Mouse (Mus musculus): ENCODE measurements at regions not wholly inside any gene's neighbourhood (a gene's known extent, or its start where the extent isn't known, plus 50 kb on each side); places are given as distances from the start of the nearest gene placed in this dataset.

DNA sequence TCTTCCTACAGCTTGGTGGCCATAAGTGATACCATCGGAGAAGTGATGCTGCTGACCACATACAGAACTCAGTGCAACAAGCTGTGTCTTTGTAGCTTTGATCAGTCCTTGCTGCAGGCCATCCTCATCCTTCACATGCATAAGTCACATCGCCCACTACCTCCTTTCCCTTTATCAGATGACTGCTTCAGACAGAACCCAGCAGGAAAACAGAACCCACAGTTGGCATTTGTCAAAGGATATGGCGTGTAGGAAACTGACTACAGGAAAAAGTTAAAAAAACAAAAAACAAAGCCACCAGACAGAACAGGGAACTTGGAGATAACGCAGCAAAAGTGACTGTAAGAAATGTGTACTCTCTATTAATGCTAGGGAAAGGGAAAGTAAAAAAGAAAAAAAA is 136.1 kb upstream of the Mocs2 start:
- Histone ChIP-seq H3K27me3 (replicated peaks) (no peaks in the 10 kb centered on the region), H3K9ac (no peak overlapping the region), H3K4me3 (replicated peaks) (no peak overlapping the region), H3K4me2 (replicated peaks) (no peak overlapping the region), H3K27ac (no peak overlapping the region), H3K4me1 (replicated peaks) (no peaks in the 10 kb centered on the region; the same call in 1 of the 2 replicates), H3K36me3 (no peaks in the 10 kb centered on the region), H3K9me3 (no peaks in the 10 kb centered on the region)
- no peak for ATAC-seq
- WGBS: 71% methylated on average over 4 of the region's 4 CpGs

DNA sequence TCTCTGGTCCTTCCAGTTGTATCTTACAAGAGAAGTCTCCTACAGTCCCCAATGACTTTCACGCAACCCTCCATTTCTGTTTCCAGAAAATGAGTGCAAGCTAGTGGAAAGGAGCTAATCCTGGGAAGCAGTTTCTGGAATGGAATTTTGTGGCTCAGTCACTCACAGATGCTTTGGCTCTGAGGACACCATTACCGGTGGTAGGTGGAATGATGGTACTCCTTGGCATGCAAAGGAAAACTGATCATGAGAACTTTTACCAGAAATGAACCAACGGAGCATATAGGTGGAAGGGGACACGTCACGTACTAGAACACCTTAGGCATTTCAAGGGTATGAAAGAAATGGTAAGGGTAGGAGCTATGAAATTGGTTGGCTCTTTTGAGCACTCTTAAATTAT is 135.1 kb upstream of the Mocs2 start:
- no peaks in the 10 kb centered on the region for H3K27me3 ChIP-seq (replicated peaks)
- ATAC-seq: no peak
- no peaks in the 10 kb centered on the region for H3K9me3 ChIP-seq
- WGBS: 95% methylated on average over 5 of the region's 5 CpGs
- H3K4me3 ChIP-seq (replicated peaks): no peak overlapping the region
- no peak overlapping the region for H3K9ac ChIP-seq
- H3K36me3 ChIP-seq: no peaks in the 10 kb centered on the region
- no peak overlapping the region for H3K4me2 ChIP-seq (replicated peaks)
- H3K27ac ChIP-seq: no peak overlapping the region
- H3K4me1 ChIP-seq (replicated peaks): no peaks in the 10 kb centered on the region; the same call in 1 of the 2 replicates

DNA sequence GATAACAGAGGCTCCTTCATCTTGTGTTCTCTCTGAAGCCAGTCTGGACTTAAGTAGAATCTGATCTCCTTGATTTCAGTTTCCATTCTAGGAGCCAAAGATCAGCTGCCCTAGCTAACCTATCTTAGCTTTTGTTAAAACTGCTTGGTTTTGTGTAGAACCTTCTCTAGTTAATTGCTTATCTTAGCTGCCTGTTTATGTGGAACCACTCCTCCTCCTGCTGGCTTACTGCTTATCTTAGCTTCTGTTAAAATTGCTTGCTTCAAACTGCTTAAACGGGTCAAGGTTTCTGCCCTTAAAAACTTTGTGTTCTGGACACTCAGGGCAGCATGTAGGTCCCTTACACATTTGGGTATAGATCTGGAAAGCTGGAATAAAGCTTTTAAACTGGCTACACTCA is 133.7 kb upstream of the Mocs2 start:
- H3K4me1 ChIP-seq (replicated peaks): no peaks in the 10 kb centered on the region; the same call in 1 of the 2 replicates
- H3K27me3 ChIP-seq (replicated peaks): no peaks in the 10 kb centered on the region
- ATAC-seq: no peak
- no peaks in the 10 kb centered on the region for H3K9me3 ChIP-seq
- no peak overlapping the region for H3K9ac ChIP-seq
- H3K27ac ChIP-seq: no peak overlapping the region
- no peaks in the 10 kb centered on the region for H3K36me3 ChIP-seq
- no peak overlapping the region for H3K4me3 ChIP-seq (replicated peaks)
- WGBS: 52% methylated on average over 1 of the region's 1 CpGs
- no peak overlapping the region for H3K4me2 ChIP-seq (replicated peaks)

DNA sequence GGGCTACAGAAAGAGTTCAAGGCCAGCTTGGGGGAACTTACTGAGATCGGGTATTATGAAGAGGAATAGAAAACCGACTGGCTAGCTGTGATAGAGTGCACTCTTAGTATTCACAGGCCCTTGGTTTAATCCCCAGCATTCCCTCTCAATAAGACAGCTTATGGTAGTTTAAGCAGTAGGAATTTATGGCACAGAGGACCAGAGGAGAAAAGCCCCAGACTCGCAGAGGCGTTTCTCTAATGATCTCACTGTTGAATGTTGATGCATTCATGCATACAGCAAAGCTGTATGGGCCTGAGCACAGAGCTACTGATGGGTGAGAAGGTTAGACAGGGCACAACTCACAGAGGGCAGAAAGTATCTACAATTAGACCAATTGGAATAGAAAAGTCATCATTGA is 132.7 kb upstream of the Mocs2 start:
- H3K36me3 ChIP-seq: no peaks in the 10 kb centered on the region
- WGBS: 70% methylated on average over 4 of the region's 4 CpGs
- no peak overlapping the region for H3K4me3 ChIP-seq (replicated peaks)
- H3K9me3 ChIP-seq: no peaks in the 10 kb centered on the region
- ATAC-seq: no peak
- H3K4me1 ChIP-seq (replicated peaks): no peaks in the 10 kb centered on the region; the same call in 1 of the 2 replicates
- H3K27ac ChIP-seq: no peak overlapping the region
- H3K4me2 ChIP-seq (replicated peaks): no peak overlapping the region
- H3K27me3 ChIP-seq (replicated peaks): no peaks in the 10 kb centered on the region
- no peak overlapping the region for H3K9ac ChIP-seq

DNA sequence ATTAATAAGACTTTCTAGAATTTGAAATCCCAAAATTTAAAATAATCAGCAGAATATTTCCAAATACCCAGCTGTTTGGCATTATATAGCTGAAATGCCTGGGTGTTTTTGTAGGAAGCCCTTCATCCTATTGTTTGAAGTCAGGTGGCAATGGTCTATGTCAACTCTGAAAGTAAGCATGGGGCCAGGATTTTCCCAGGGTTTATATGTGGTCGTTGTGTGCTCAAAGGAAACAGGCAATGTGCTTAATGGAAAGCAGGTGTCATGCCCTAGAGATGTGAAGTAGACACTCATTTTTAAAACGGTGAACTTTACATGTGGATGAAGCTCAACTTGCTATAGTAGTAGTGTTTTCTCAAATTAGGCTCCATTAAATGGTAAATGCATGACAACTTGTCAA is 105.4 kb upstream of the Mocs2 start:
- no peaks in the 10 kb centered on the region for H3K27me3 ChIP-seq (replicated peaks)
- H3K4me3 ChIP-seq (replicated peaks): no peak overlapping the region
- H3K27ac ChIP-seq: no peak overlapping the region
- 53% methylated on average over 2 of the region's 2 CpGs for WGBS
- H3K9me3 ChIP-seq: no peaks in the 10 kb centered on the region
- no peak overlapping the region for H3K4me2 ChIP-seq (replicated peaks)
- no peaks in the 10 kb centered on the region for H3K36me3 ChIP-seq
- no peak overlapping the region for H3K9ac ChIP-seq
- no peaks in the 10 kb centered on the region for H3K4me1 ChIP-seq (replicated peaks)
- ATAC-seq: no peak

DNA sequence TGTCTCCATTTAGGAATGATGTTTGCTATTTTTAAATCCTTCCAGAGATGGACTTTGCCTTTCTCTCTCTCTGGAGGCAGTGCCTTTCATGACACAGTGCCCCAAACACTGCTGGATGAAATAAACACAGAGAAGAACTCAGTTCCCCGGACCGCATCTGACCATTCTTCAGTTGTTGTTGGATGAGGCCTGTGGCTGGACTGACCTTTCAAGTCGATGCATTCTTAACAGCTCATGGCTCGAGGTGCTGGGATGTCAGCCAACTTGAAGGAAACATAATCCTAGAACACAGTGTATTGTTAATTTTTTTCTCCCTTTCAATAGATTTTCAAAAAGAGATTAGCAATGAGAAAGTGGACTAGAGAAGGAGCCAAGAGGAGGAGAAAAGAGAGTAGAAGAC is 98.3 kb upstream of the Mocs2 start:
- H3K27me3 ChIP-seq (replicated peaks): no peaks in the 10 kb centered on the region
- 69% methylated on average over 4 of the region's 4 CpGs for WGBS
- H3K4me1 ChIP-seq (replicated peaks): no peaks in the 10 kb centered on the region
- H3K4me3 ChIP-seq (replicated peaks): no peak overlapping the region
- H3K27ac ChIP-seq: no peak overlapping the region
- no peaks in the 10 kb centered on the region for H3K9me3 ChIP-seq
- H3K4me2 ChIP-seq (replicated peaks): no peak overlapping the region
- H3K36me3 ChIP-seq: no peaks in the 10 kb centered on the region
- ATAC-seq: no peak
- no peak overlapping the region for H3K9ac ChIP-seq

DNA sequence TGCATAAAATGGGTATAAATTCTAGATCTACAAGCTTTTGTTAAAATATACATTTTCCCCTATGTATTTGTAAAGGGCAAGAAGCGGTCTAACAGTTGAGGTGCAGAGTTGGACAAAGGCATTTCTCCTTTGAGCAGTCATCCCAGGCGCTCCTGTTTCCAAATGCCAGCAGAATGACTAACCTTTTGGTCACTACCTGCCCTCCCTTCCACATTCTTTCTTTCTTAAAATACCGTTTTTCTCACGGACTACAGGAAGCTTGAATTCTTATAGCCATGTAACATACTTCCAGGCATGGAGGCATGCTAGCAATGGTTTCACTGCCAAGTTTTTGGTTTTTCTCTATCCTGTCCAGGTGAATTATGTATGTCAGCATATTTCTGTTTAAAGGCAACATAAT is 91.2 kb upstream of the Mocs2 start:
- no peaks in the 10 kb centered on the region for H3K4me1 ChIP-seq (replicated peaks)
- no peak overlapping the region for H3K27ac ChIP-seq
- WGBS: 77% methylated on average over 4 of the region's 4 CpGs
- no peaks in the 10 kb centered on the region for H3K27me3 ChIP-seq (replicated peaks)
- no peak overlapping the region for H3K4me3 ChIP-seq (replicated peaks)
- no peaks in the 10 kb centered on the region for H3K36me3 ChIP-seq
- H3K9me3 ChIP-seq: no peaks in the 10 kb centered on the region
- ATAC-seq: no peak
- no peak overlapping the region for H3K9ac ChIP-seq
- H3K4me2 ChIP-seq (replicated peaks): no peak overlapping the region

DNA sequence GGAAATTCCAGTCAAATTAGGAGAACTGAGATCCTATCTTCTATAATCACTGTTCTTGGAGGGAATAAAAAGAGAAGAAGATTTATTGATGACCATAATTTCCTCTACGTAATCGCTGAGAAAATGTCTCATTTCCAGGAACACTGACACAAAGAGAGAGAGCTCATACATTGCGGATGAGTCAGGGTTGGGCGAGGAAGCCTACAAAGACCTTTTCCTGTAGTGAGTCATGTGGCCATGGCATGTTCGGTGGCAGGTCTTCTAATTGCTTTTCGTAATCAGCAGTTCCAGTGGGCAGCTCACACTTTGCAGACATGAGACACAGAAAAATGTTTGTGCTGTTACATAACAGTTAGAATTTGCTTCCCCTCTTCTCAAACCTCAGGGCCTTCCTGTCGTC is 83.0 kb upstream of the Mocs2 start:
- no peaks in the 10 kb centered on the region for H3K27me3 ChIP-seq (replicated peaks)
- H3K4me1 ChIP-seq (replicated peaks): no peaks in the 10 kb centered on the region
- H3K36me3 ChIP-seq: no peaks in the 10 kb centered on the region
- no peaks in the 10 kb centered on the region for H3K9me3 ChIP-seq
- ATAC-seq: no peak
- 72% methylated on average over 7 of the region's 7 CpGs for WGBS
- H3K4me3 ChIP-seq (replicated peaks): no peak overlapping the region
- H3K9ac ChIP-seq: no peak overlapping the region
- no peak overlapping the region for H3K4me2 ChIP-seq (replicated peaks)
- H3K27ac ChIP-seq: no peak overlapping the region

DNA sequence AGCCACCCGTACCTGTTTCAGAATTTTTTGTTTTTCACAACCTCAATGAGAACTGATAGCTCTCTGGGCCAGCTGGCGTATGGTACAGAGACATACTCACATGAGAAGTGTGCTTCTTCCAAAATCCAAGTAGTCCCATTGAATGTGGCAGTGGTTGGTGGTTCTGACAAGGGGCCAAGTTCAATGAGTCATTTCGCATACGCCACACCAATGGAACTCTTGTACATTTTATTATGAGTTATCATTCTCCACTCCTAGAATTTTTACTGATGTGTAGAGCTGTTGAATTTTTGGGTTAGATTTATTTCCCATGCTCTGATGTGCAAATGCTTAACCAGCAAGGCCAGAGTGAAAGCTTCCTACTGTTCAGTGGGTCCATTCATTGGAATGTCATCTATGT is 82.0 kb upstream of the Mocs2 start:
- H3K9me3 ChIP-seq: no peaks in the 10 kb centered on the region
- no peaks in the 10 kb centered on the region for H3K27me3 ChIP-seq (replicated peaks)
- no peaks in the 10 kb centered on the region for H3K4me1 ChIP-seq (replicated peaks)
- 91% methylated on average over 4 of the region's 4 CpGs for WGBS
- H3K4me3 ChIP-seq (replicated peaks): no peak overlapping the region
- no peak for ATAC-seq
- H3K36me3 ChIP-seq: no peaks in the 10 kb centered on the region
- no peak overlapping the region for H3K4me2 ChIP-seq (replicated peaks)
- H3K9ac ChIP-seq: no peak overlapping the region
- no peak overlapping the region for H3K27ac ChIP-seq

DNA sequence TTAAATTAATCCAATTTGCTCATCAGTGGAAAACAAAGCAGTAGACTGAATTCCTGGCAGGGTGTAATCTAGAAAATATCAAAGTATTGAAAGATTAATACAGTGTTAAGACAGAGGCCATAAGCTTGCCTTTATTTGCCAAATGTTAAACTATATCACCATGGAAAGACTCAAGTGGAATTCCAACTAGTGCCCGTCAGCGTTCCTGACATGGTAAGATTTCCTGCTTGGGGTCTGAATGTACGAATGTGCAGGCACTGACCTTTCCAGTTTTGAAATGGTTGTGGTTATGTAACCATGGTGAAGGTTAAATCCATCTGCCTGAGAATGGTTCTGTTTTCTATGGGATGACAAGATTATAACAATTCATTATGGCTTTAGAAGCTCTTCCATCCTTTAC is 75.5 kb upstream of the Mocs2 start:
- WGBS: 76% methylated on average over 3 of the region's 3 CpGs
- no peaks in the 10 kb centered on the region for H3K27me3 ChIP-seq (replicated peaks)
- no peak for ATAC-seq
- H3K4me1 ChIP-seq (replicated peaks): no peaks in the 10 kb centered on the region
- no peaks in the 10 kb centered on the region for H3K36me3 ChIP-seq
- H3K4me3 ChIP-seq (replicated peaks): no peak overlapping the region
- H3K9me3 ChIP-seq: no peaks in the 10 kb centered on the region
- H3K9ac ChIP-seq: no peak overlapping the region
- no peak overlapping the region for H3K27ac ChIP-seq
- no peak overlapping the region for H3K4me2 ChIP-seq (replicated peaks)

DNA sequence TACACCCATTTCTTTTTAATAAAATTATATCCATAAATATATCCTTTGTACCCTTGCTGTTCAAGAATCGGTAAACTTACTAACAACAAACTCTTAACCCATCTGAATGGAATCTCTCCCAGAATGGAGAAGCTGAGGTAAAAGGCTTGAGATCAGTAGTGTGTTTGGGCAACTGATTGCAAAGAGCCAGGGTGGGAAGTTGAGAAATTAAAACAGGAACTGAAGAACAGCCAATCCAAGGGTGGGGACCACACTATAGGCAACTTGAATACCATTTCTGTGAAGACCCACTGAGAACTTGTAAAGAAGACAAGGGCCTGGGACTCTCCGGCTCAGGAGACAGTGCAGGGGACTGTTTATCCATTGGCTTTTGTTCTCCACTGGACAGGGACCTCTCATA is 72.2 kb upstream of the Mocs2 start:
- ATAC-seq: no peak
- H3K36me3 ChIP-seq: no peaks in the 10 kb centered on the region
- WGBS: 82% methylated on average over 2 of the region's 2 CpGs
- no peak overlapping the region for H3K9ac ChIP-seq
- H3K4me1 ChIP-seq (replicated peaks): no peaks in the 10 kb centered on the region
- H3K4me3 ChIP-seq (replicated peaks): no peak overlapping the region
- no peak overlapping the region for H3K27ac ChIP-seq
- H3K27me3 ChIP-seq (replicated peaks): no peaks in the 10 kb centered on the region
- H3K4me2 ChIP-seq (replicated peaks): no peak overlapping the region
- H3K9me3 ChIP-seq: no peaks in the 10 kb centered on the region

DNA sequence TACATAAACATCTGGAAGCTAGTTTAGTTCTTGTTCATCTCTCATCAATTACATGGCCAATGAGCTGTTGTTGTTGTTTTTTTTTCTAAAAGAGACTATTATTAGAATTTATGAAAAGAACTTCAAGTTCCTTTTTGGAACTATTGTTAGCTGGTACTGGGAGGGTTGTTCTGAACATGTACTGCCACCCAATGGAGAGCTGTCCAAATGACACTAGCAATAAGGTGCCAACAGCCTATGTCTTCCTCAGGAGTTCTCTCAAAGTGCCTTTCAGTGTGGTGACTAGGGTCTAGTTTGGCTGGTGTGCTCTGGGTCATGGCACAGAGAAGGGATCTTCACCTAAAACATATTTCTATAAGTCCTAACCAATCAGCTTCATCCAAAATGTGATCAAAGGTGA is 60.6 kb upstream of the Mocs2 start:
- H3K4me3 ChIP-seq (replicated peaks): no peak overlapping the region
- H3K4me2 ChIP-seq (replicated peaks): no peak overlapping the region
- no peaks in the 10 kb centered on the region for H3K9me3 ChIP-seq
- H3K36me3 ChIP-seq: no peaks in the 10 kb centered on the region
- H3K4me1 ChIP-seq (replicated peaks): no peaks in the 10 kb centered on the region
- H3K9ac ChIP-seq: no peak overlapping the region
- H3K27ac ChIP-seq: no peak overlapping the region
- H3K27me3 ChIP-seq (replicated peaks): no peaks in the 10 kb centered on the region
- no peak for ATAC-seq

DNA sequence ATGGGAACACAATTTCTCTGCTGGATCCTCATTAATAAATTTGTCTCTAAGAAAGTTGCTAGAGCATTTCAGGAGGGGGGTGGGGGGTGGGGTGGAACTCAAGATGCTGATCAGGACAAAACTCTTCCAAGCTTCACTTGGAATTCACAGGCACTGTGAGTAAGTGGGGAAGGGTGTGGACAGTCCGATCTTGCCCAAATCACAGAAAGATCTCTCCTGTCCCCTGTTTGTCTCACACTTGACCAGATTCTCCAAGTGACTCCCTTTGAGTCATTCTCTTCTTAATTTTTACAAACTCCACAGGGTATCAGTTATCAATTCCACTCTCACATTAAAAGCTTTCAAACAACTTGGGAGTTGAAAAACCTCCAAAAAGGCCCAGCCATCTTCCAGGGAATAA is 58.1 kb upstream of the Mocs2 start:
- 88% methylated on average over 1 of the region's 1 CpGs for WGBS
- no peak overlapping the region for H3K4me2 ChIP-seq (replicated peaks)
- H3K9ac ChIP-seq: no peak overlapping the region
- H3K27me3 ChIP-seq (replicated peaks): no peaks in the 10 kb centered on the region
- H3K4me3 ChIP-seq (replicated peaks): no peak overlapping the region
- no peaks in the 10 kb centered on the region for H3K36me3 ChIP-seq
- no peak for ATAC-seq
- no peak overlapping the region for H3K27ac ChIP-seq
- no peaks in the 10 kb centered on the region for H3K4me1 ChIP-seq (replicated peaks)
- H3K9me3 ChIP-seq: no peaks in the 10 kb centered on the region

DNA sequence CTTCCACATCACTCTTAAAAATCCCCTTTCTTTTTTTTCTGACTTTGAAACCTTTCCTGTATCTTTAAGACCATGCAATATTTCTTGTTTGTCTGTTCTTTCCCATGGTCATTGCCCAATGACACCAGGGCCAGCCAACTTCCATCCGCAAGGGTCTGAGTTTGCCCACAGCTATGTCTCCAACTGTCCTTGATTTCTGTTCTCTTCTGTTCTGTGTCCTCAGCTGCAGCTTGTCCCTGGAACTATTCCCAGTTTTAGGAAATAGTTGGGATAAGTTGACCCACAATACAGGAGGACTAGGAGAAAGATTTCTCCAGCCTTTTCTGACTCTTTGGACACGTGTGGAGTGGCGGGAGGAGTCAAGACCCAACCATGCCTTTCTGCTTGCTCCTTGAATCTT is 57.1 kb upstream of the Mocs2 start:
- Histone ChIP-seq H3K27me3 (replicated peaks) (no peaks in the 10 kb centered on the region), H3K36me3 (no peaks in the 10 kb centered on the region), H3K9me3 (no peaks in the 10 kb centered on the region), H3K4me3 (replicated peaks) (no peak overlapping the region), H3K9ac (no peak overlapping the region), H3K27ac (no peak overlapping the region), H3K4me1 (replicated peaks) (no peaks in the 10 kb centered on the region), H3K4me2 (replicated peaks) (no peak overlapping the region)
- 86% methylated on average over 3 of the region's 3 CpGs for WGBS
- ATAC-seq: no peak
